Mouse (Mus musculus) C2C12 (cell line): ENCODE data around the gene Rptor.

ENCODE experiments used
- CEBPB ChIP-seq: IDR thresholded peaks from one replicate; pipeline ENCODE4 v1.6.1; 2011; ENCODE audit warnings: low read depth, mild to moderate bottlenecking, control low read depth, moderate library complexity
- CTCF ChIP-seq: IDR thresholded peaks from one replicate; pipeline ENCODE4 v1.5.1; 2011; ENCODE audit not compliant: control insufficient read depth, insufficient read depth, insufficient read length
- FOSL1 ChIP-seq: IDR thresholded peaks from one replicate; pipeline ENCODE4 v1.8.0; 2011; ENCODE audit warnings: mild to moderate bottlenecking, low read length; ENCODE audit not compliant: poor library complexity, insufficient read depth, severe bottlenecking
- MAX ChIP-seq: IDR thresholded peaks from one replicate; pipeline ENCODE4 v1.6.1; 2011; ENCODE audit warnings: mild to moderate bottlenecking, control low read depth
- MYOD1 ChIP-seq: IDR thresholded peaks from one replicate; pipeline ENCODE4 v1.6.1; 2011; ENCODE audit warnings: low read depth; ENCODE audit not compliant: control insufficient read depth, insufficient read length
- MYOG ChIP-seq: IDR thresholded peaks from one replicate; pipeline ENCODE4 v1.6.1; 2011; ENCODE audit not compliant: control insufficient read depth, insufficient read length; ENCODE audit errors: extremely low read depth
- USF1 ChIP-seq: IDR thresholded peaks from one replicate; pipeline ENCODE4 v1.6.1; 2011; ENCODE audit warnings: low read depth, mild to moderate bottlenecking, control low read depth, moderate library complexity

GRCm38 (mm10) chr11:119621266-119621665 lies 18.6 kb downstream of the Rptor start:
- no peak for TF ChIP-seq CTCF
- no peak for TF ChIP-seq CEBPB
- no peak for TF ChIP-seq MAX
- TF ChIP-seq FOSL1 = no peak
- no peak for TF ChIP-seq MYOG
- no peak for TF ChIP-seq USF1
- TF ChIP-seq MYOD1 = peak; percentile 48
